Mouse (Mus musculus): Measurements from ENCODE around the gene Syngap1.

The Syngap1 gene

GRCm38 (mm10) chr17:26995006-26995405, 54.0 kb downstream of the Syngap1 start:
- DNase-seq (ENCODE audit: low read depth), result no peak

GRCm38 (mm10) chr17:26995562-26995961, 54.5 kb downstream of the Syngap1 start:
- no peak for DNase-seq (ENCODE audit: low read depth)

DNA sequence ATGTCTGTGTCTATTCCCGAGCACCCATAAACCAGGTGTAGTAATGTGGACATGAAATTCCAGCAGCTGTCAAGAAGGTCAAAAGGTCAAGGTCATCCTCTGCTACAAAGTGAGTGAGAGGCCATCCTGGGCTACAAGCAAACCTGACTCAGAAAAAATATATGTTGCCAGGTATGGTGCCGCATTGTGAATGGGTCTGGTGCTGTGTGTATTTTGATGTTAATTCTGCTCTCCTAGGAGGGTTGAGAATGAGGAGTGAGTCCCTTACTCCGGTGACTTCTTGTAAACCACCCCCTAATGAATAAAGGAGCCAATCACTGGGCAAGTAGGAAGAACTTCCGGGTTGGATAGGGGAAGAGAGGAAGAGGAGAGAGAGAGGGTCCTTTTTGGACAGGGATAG, 56.6 kb downstream of the Syngap1 start:
- no peak for DNase-seq (ENCODE audit: low read depth)

- no peak for DNase-seq (ENCODE audit: low read depth)
These were observed 57.2 kb downstream of the Syngap1 start for GRCm38 (mm10) chr17:26998283-26998682.

GRCm38 (mm10) chr17:26999996-27000395, 58.9 kb downstream of the Syngap1 start:
- no peak for DNase-seq (ENCODE audit: low read depth)

DNA sequence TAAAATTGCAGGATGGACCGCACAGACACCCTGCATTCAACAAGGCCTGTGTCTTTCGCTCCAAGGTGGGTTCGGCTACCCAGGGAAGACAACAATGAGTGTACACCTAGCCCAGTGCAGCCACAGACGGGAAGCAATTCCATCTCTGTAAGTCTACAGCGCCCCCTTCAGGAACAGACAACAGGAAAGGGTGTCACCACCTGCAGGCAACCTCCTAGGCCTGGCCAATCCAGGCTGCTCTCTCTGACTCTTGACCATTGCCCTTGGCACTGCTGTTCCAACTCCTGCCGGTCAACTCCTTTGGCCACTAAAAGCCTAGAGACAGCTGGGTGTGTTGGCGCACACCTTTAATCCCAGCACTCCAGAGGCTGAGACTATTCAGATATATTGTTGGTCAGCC, 60.1 kb downstream of the Syngap1 start:
- no peak for DNase-seq (ENCODE audit: low read depth)

DNA sequence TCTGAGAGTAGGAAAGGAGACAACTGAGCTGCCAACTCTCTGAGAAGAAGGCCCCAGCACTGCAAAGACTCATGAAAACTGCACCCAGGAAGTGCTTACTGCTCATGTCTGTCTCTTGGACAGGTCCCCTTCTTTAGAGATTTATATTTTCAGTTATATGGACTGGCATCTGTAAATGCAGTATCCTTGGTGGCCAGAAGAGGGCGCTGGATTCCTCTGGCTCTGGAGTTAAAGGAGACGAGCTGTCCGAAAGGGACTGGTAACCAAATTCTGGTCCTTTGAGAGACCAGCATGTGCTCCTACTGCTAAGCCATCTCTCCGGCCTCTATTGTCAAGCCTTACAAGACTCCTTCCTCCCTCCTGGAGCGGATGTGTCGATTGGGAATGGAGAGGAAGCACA, 60.8 kb downstream of the Syngap1 start:
- no peak for DNase-seq (ENCODE audit: low read depth)

DNA sequence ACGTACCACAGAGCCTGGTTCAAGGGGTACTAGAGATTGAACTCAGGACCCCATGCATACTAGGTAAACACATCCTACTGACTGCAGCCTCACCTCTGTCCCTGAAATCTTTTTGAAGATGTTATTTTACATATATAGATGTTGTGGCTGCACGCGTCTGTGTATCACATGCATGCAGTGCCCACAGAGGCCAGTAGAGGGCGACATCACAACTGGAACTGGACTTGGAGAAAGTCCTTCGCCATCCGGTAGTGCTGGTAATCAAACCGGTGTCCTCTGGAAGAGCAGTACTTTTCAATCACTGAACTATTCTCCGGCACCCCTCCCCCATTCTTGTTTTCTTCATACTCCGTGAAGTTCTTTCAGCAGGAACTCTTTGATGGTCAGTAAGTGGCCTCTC, 63.4 kb downstream of the Syngap1 start:
- no peak for DNase-seq (ENCODE audit: low read depth)

GRCm38 (mm10) chr17:27004903-27005485, 63.9 kb downstream of the Syngap1 start:
- no peak for DNase-seq (ENCODE audit: low read depth)

- no peak for DNase-seq (ENCODE audit: low read depth)
These were observed 64.6 kb downstream of the Syngap1 start for GRCm38 (mm10) chr17:27005644-27006043.

DNA sequence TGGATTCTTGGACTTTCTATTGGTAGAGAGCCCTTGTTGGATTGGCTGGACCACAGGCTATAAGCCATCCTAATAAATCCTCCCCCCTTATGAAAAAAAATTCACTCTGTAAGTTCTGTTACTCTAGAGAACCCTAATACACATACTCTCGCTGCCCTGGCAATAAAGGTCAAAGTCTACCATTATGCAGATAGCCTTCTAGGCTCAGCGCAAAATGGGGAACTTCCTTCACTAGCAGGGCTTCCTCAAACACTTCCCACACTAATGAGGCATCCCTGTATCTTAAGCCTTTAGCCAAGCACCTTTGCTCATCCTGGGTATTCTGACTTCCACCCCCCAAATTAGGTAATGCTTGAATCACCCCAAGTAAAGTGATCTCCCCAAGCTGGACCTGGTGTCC, 67.2 kb downstream of the Syngap1 start:
- no peak for DNase-seq (ENCODE audit: low read depth)

DNA sequence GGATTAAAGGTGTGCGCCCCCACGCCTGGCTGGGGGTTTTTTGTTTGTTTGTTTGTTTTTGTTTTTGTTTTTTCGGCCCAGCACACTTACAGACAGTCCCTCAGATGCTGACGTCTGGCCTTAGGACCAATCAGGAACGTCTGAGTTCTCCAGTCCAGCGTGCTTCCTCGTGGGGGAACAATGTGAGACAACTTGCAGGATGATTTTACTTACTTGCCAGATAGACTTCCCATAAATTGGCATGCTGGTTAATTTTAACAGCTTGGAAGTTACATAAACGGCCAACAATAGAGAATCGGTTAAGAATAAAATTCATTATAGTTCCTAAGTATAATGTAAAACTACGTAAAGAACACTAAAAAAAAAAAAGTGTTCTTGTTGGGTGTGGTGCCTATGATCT, 70.1 kb downstream of the Syngap1 start:
- no peak for DNase-seq (ENCODE audit: low read depth)

GRCm38 (mm10) chr17:27011998-27012672, 71.1 kb downstream of the Syngap1 start:
- peak; percentile 68 for DNase-seq (ENCODE audit: low read depth)

DNA sequence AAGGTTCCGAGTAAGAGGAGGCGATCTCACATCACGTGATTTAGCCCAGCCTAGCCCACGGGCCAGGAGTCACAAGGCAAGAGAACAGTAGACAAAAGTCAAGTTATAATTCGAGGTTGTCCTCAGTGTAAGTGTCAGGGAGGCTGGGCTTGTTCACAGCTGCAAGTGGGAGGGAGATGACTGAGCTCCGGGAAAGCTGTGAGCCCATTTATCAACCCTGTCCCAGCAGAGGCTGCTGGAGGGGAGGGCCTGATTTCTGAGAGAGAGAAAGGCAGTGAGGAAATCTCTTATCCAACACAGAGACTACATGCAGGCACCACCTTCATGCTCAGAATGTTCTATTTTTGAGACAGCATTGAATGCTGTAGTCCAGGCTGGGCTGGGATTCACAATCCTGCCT, 71.9 kb downstream of the Syngap1 start:
- no peak for DNase-seq (ENCODE audit: low read depth)

DNA sequence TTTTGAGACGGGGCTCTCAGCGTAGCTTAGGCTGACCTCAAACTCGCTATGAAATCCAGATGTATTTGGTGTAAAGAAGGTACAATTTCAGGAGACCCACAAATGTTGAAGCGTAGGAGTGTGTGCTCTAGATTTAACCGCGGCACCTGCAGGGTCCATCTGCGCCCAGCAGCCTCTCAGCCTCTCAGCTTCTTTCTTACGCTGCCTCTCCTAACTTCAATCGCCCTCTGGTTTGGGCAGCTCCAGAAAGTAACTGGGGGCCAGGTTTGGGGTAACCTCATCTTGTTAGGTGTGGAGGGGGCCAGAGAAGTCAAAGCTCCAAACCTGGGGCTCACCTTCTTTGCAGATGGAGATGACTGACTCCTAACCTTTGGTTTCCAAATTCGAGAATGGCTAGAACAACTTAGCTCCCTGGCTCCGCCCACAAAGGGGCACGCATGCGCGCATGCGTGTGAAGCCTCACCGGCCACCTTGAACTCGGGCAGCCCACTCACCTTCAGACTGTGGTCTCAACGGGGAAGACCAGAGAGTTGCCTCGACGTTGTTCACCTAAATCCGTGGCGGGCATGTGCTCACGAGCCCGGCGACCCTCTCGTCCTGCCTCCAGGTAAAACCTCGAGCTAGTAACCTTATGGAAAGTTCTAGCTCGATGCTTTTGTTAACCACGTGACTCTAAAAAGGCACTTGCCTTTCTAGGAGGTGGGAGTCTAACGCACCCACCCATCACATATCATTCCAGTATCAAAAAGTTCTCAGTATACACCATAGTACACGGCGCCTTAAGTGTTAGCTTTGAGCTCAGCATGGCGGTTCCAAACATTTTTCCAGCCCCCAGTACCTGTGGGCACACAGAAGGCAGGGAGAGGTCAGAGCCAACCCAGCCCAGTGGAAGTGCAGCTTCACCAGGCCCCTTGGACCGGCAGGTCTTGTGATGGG, 76.8 kb downstream of the Syngap1 start:
- DNase-seq (ENCODE audit: low read depth), result peak; percentile 91

GRCm38 (mm10) chr17:27018555-27019196, 77.6 kb downstream of the Syngap1 start:
- no peak for DNase-seq (ENCODE audit: low read depth)

DNA sequence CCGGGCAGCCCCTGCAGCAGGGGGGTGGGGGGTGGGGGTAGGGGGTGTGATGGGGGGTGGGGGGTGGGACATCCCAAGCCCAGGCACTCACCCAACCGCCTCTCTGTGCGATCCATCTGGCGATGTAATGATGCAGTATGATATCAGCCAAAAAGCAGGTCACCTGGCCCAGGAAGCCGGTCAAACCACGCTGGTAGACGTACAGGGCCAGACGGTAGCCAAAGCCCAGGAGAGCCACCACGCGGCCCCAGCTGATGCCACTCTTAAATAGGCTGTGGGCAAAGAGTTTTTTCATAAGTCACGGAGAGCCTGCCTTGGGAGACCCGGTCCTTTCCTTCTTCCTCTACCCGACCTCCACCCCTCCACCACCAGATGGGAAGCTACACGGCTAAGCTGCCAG, 80.0 kb downstream of the Syngap1 start:
- no peak for DNase-seq (ENCODE audit: low read depth)

- DNase-seq (ENCODE audit: low read depth), result no peak
These were observed 80.7 kb downstream of the Syngap1 start for GRCm38 (mm10) chr17:27021736-27022135.
